Comparison of ENCODE assay signal across 8 mouse cellular contexts in the genomic region with DNA sequence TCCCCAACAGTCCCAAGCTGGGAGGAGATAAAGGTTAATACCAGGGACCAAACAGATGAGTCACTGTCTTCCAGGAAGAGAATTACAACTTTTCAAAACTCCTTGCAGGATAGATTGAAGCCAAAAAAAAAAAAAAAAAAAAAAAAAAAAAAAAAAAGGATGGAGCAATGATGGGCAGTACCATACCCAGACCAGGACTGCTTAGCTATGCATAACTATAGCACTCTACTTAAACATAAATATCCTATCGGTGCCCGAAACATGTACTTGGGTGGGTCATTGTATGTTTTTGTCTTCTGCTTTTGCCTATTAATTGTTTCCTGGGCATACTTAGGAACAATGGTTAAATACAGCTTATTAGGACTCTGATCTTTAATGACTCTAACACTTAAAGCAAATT. TPM values are rescaled to one million over a fixed set of nuclear protein-coding genes. Genes with fewer than 3 reads are reported as not detected.
DNase-seq lines count a peak whose midpoint lies in the region; ATAC-seq and TF ChIP-seq lines count a peak whose summit lies in the region.

No protein-coding gene starts in this region.

- H3K9me3 ChIP-seq in heart, embryonic 10.5 days: no peaks in the 10 kb centered on the region
- no peaks in the 10 kb centered on the region for H3K9me3 ChIP-seq in CH12.LX (replicated peaks; ENCODE audit: low read length)
- no peaks in the 10 kb centered on the region for H3K9me3 ChIP-seq in forebrain, postnatal 0 days (ENCODE audit: low read length)
- no peaks in the 10 kb centered on the region for H3K9me3 ChIP-seq in liver, postnatal 0 days (ENCODE audit: low read length)

- TF ChIP-seq RAD21 in CH12.LX (IDR thresholded peaks at IDR 0.05; ENCODE audit: low read depth, low read length): no peak

- DNase-seq in heart, embryonic 10.5 days (ENCODE audit: low spot score): no peak
- DNase-seq in heart, postnatal 4 days: no peak
- DNase-seq in CH12.LX (ENCODE audit: extremely low read depth): peak; percentile 3
- no peak for DNase-seq in forebrain, postnatal 0 days
- no peak for DNase-seq in liver, postnatal 0 days
- no peak for DNase-seq in spleen, postnatal 10 days (ENCODE audit: low spot score in 2 of 2)
- DNase-seq in adrenal gland, adult 18-20 months (ENCODE audit: low spot score in 2 of 2): no peak
- no peak for DNase-seq in kidney, adult 18-20 months

- peaks cover 8% of the 10 kb centered on the region; the same call in 1 of the 2 replicates for H3K27me3 ChIP-seq in heart, embryonic 10.5 days (ENCODE audit: insufficient read depth, poor library complexity, severe bottlenecking)
- H3K27me3 ChIP-seq in CH12.LX (replicated peaks): peaks cover 26% of the 10 kb centered on the region
- no peaks in the 10 kb centered on the region for H3K27me3 ChIP-seq in forebrain, postnatal 0 days (ENCODE audit: insufficient read depth, low read length)
- H3K27me3 ChIP-seq in liver, postnatal 0 days (ENCODE audit: insufficient read depth, low read length): 0 out of 2 replicates have a peak, but pooled peaks cover 2% of the 10 kb centered on the region

- peak overlapping the region; percentile 45; the same call in 1 of the 2 replicates for H3K4me2 ChIP-seq in CH12.LX (ENCODE audit: insufficient read depth, low read depth, poor library complexity, severe bottlenecking)
- H3K4me2 ChIP-seq in forebrain, postnatal 0 days (ENCODE audit: low read depth): peak overlapping the region; percentile 85
- peak overlapping the region; percentile 96 for H3K4me2 ChIP-seq in liver, postnatal 0 days (ENCODE audit: low read depth, low read length)

- peaks cover 7% of the 10 kb centered on the region; the same call in 1 of the 2 replicates for H3K4me1 ChIP-seq in heart, embryonic 10.5 days
- H3K4me1 ChIP-seq in CH12.LX (ENCODE audit: control insufficient read depth in 1 of 2, insufficient read depth in 2 of 2): peaks cover 4 to 16% of the 10 kb centered on the region in 2 experiments; a peak in 3 of 4 replicates
- H3K4me1 ChIP-seq in forebrain, postnatal 0 days (ENCODE audit: insufficient read depth): no peaks in the 10 kb centered on the region
- peaks cover 7% of the 10 kb centered on the region; the same call in 1 of the 2 replicates for H3K4me1 ChIP-seq in liver, postnatal 0 days (ENCODE audit: insufficient read depth)

- peaks cover 4% of the 10 kb centered on the region; the same call in 1 of the 2 replicates for H3K36me3 ChIP-seq in heart, embryonic 10.5 days
- H3K36me3 ChIP-seq in CH12.LX (replicated peaks in 1 of 2; ENCODE audit: control insufficient read depth in 1 of 2, insufficient read depth in 1 of 2, low read length in 1 of 2): peaks cover 2 to 18% of the 10 kb centered on the region in 2 experiments
- H3K36me3 ChIP-seq in forebrain, postnatal 0 days (ENCODE audit: insufficient read depth): no peaks in the 10 kb centered on the region
- no peaks in the 10 kb centered on the region for H3K36me3 ChIP-seq in liver, postnatal 0 days (replicated peaks; ENCODE audit: insufficient read depth, low read length)

- TF ChIP-seq CTCF in CH12.LX (conservative IDR thresholded peaks at IDR 0.05 in 1 of 2, IDR thresholded peaks at IDR 0.05 in 1 of 2; ENCODE audit: low read depth in 2 of 2, low read length in 2 of 2): no peak
- no peak for TF ChIP-seq CTCF in forebrain, postnatal 0 days (IDR thresholded peaks at IDR 0.05; ENCODE audit: low read depth)
- no peak for TF ChIP-seq CTCF in liver, postnatal 0 days (IDR thresholded peaks at IDR 0.05; ENCODE audit: low read depth)

- TF ChIP-seq POLR2A in CH12.LX (IDR thresholded peaks at IDR 0.05; ENCODE audit: low read depth, low read length): no peak

- dilution Hi-C loops in CH12.LX (cut with MboI; ENCODE audit: extremely low pct_ligation_motif_present, extremely low pct_unique_long_range_greater_than_20kb, low sequenced_read_pairs): no loop called here

- in situ Hi-C loops in CH12.LX (cut with MboI; ENCODE audit: low pct_ligation_motif_present, low pct_unique_long_range_greater_than_20kb, low sequenced_read_pairs): no loop called here

- WGBS in heart, embryonic 10.5 days: 71% methylated on average over 2 of the region's 2 CpGs
- WGBS in forebrain, postnatal 0 days: 72% methylated on average over 2 of the region's 2 CpGs
- WGBS in liver, postnatal 0 days (ENCODE audit: insufficient replicate concordance): 86% methylated on average over 2 of the region's 2 CpGs

- H3K9ac ChIP-seq in CH12.LX (ENCODE audit: insufficient read depth, low read depth): no peak overlapping the region
- H3K9ac ChIP-seq in forebrain, postnatal 0 days: 0 out of 2 replicates have a peak overlapping the region, but pooled peaks have one; percentile 82
- H3K9ac ChIP-seq in liver, postnatal 0 days (replicated peaks): peak overlapping the region; percentile 67; the same call in 1 of the 2 replicates

- H3K4me3 ChIP-seq in heart, embryonic 10.5 days: peak overlapping the region; percentile 84
- H3K4me3 ChIP-seq in CH12.LX (replicated peaks in 1 of 3; ENCODE audit: low read depth in 2 of 3, low read length in 2 of 3, poor library complexity in 1 of 3): no peak overlapping the region
- peak overlapping the region; percentile 73 for H3K4me3 ChIP-seq in forebrain, postnatal 0 days (ENCODE audit: low read depth, low read length)
- peak overlapping the region; percentile 61; the same call in 1 of the 2 replicates for H3K4me3 ChIP-seq in liver, postnatal 0 days (ENCODE audit: low read depth, low read length)

- H3K79me2 ChIP-seq in CH12.LX (replicated peaks; ENCODE audit: control insufficient read depth, extremely low read depth, insufficient read depth, poor library complexity, severe bottlenecking): 0 out of 2 replicates have a peak, but pooled peaks cover 8% of the 10 kb centered on the region

- no peak for TF ChIP-seq EP300 in CH12.LX (IDR thresholded peaks at IDR 0.05; ENCODE audit: low read length)
- no peak for TF ChIP-seq EP300 in liver, postnatal 0 days (IDR thresholded peaks at IDR 0.05; ENCODE audit: low read depth)

- H3K27ac ChIP-seq in heart, embryonic 10.5 days: peak overlapping the region; percentile 95; the same call in 1 of the 2 replicates
- no peak overlapping the region for H3K27ac ChIP-seq in CH12.LX (ENCODE audit: insufficient read depth, low read depth)
- no peak overlapping the region for H3K27ac ChIP-seq in forebrain, postnatal 0 days (ENCODE audit: low read depth, low read length)
- H3K27ac ChIP-seq in liver, postnatal 0 days (ENCODE audit: low read depth): no peak overlapping the region

- peak; percentile 47 for ATAC-seq in forebrain, postnatal 0 days
- ATAC-seq in liver, postnatal 0 days: peak; percentile 26

TF ChIP-seq in CH12.LX, 34 proteins besides CTCF, POLR2A, EP300 and RAD21:
- no peak for TF ChIP-seq UBTF (IDR thresholded peaks at IDR 0.05; ENCODE audit: low read depth, low read length)
- TF ChIP-seq ZNF384 (IDR thresholded peaks at IDR 0.05; ENCODE audit: low read depth, low read length): peak; percentile 79
- no peak for TF ChIP-seq POLR2AphosphoS2 (IDR thresholded peaks at IDR 0.05; ENCODE audit: low read depth, low read length)
- no peak for TF ChIP-seq ETS1 (conservative IDR thresholded peaks at IDR 0.05; ENCODE audit: low read depth, low read length)

RNA-seq across cellular contexts. Expression of a gene that starts 0.5 kb away (rescaled TPM):
- 38.0 and 54.3 TPM in 2 replicates for polyA plus RNA-seq in heart, embryonic 10.5 days (2016; fragmentation: Nextera tagmentation; extraction: Ambion mirVana)
- total RNA-seq in heart, postnatal 4 days (2021): 10 to 100 TPM; 30.3 to 34.3 TPM
- total RNA-seq in CH12.LX (2012; rRNA removed): 25.4 and 39.4 TPM in 2 replicates
- total RNA-seq in CH12.LX (2014; rRNA removed): 48.6 and 64.2 TPM in 2 replicates
- polyA plus RNA-seq in CH12.LX (2012; ENCODE audit: insufficient read length, low read depth): 27.5 and 38.8 TPM in 2 replicates
- 34.8 and 61.6 TPM in 2 replicates for total RNA-seq in forebrain, postnatal 0 days (2014; rRNA removed)
- polyA plus RNA-seq in forebrain, postnatal 0 days (2015; fragmentation: Nextera tagmentation; extraction: Ambion mirVana): 85.9 and 94.3 TPM in 2 replicates
- 6.6 and 6.7 TPM in 2 replicates for polyA plus RNA-seq in liver, postnatal 0 days (2015; fragmentation: Nextera tagmentation; extraction: Ambion mirVana)
- total RNA-seq in adrenal gland, adult 18-20 months (2021): 10 to 100 TPM; 13.3 to 18.1 TPM

RNA-seq across cellular contexts. Expression of a gene that starts 43.1 kb away (rescaled TPM):
- polyA plus RNA-seq in heart, embryonic 10.5 days (2016; fragmentation: Nextera tagmentation; extraction: Ambion mirVana): 34.7 and 41.8 TPM in 2 replicates
- total RNA-seq in heart, postnatal 4 days (2021): 1 to 10 TPM; 6.3 to 7.6 TPM
- total RNA-seq in CH12.LX (2012; rRNA removed) (0.04 and 0.17 TPM in 2 replicates), CH12.LX (2014; rRNA removed) (not detected in 2 replicates)
- not detected in 2 replicates for polyA plus RNA-seq in CH12.LX (2012; ENCODE audit: insufficient read length, low read depth)
- total RNA-seq in forebrain, postnatal 0 days (2014; rRNA removed): 76.1 and 104 TPM in 2 replicates
- 54.9 and 69.4 TPM in 2 replicates for polyA plus RNA-seq in forebrain, postnatal 0 days (2015; fragmentation: Nextera tagmentation; extraction: Ambion mirVana)
- 37.8 and 39.1 TPM in 2 replicates for polyA plus RNA-seq in liver, postnatal 0 days (2015; fragmentation: Nextera tagmentation; extraction: Ambion mirVana)
- total RNA-seq in adrenal gland, adult 18-20 months (2021): 100 to 1,000 TPM in 1 of 2 experiments, 10 to 100 TPM in 1; 64.8 to 124 TPM

RNA-seq across cellular contexts. Expression of a gene that starts 45.2 kb away (rescaled TPM):
- not detected in 2 replicates for polyA plus RNA-seq in heart, embryonic 10.5 days (2016; fragmentation: Nextera tagmentation; extraction: Ambion mirVana)
- total RNA-seq in heart, postnatal 4 days (2021): not detected
- total RNA-seq in CH12.LX (2012; rRNA removed) (not detected in 2 replicates), CH12.LX (2014; rRNA removed) (not detected in 2 replicates)
- polyA plus RNA-seq in CH12.LX (2012; ENCODE audit: insufficient read length, low read depth): not detected in 2 replicates
- total RNA-seq in forebrain, postnatal 0 days (2014; rRNA removed): 0.92 TPM in 1 of 2 replicates, not detected in the other
- 0.36 and 0.88 TPM in 2 replicates for polyA plus RNA-seq in forebrain, postnatal 0 days (2015; fragmentation: Nextera tagmentation; extraction: Ambion mirVana)
- polyA plus RNA-seq in liver, postnatal 0 days (2015; fragmentation: Nextera tagmentation; extraction: Ambion mirVana): not detected in 2 replicates
- not detected for total RNA-seq in adrenal gland, adult 18-20 months (2021)

Comparison
In these comparisons a context has a peak if more than half of its experiments do, and no peak if none do; other contexts are left out.
1. H3K4me3 ChIP-seq: peak in heart, embryonic 10.5 days (single experiment), forebrain, postnatal 0 days (single experiment) and liver, postnatal 0 days (single experiment); none in CH12.LX (0 of 3).
2. H3K4me2 ChIP-seq: peak in every context shown above with its lines; median percentile 96 in liver, postnatal 0 days; 85 in forebrain, postnatal 0 days; 45 in CH12.LX.